Mouse (Mus musculus) splenic B cell, adult 2 months (primary cell): ENCODE data around the gene H2-M10.3.
"Not testable (repeated sequence)": the region's sequence is repeated elsewhere in the genome, so short reads cannot be mapped to it uniquely, and the experiment has no call there.

Experiments used
- DNase-seq: peaks from one replicate; pipeline ENCODE4 v3.0.0-alpha.2; 2011; ENCODE audit warnings: low read depth, low spot score
- H3K27me3 ChIP-seq: 2 replicates; pipeline ENCODE4 v1.6.1; 2012; ENCODE audit warnings: mild to moderate bottlenecking, low read length, moderate library complexity, mixed read lengths; ENCODE audit not compliant: control insufficient read depth, poor library complexity, insufficient read depth, severe bottlenecking
- H3K36me3 ChIP-seq: 2 replicates; pipeline ENCODE4 v1.6.1; 2012; ENCODE audit warnings: mild to moderate bottlenecking, low read length, moderate library complexity, mixed read lengths; ENCODE audit not compliant: control insufficient read depth, poor library complexity, insufficient read depth, severe bottlenecking

H2-M10.3 gene

GRCm38 (mm10) chr17:36368317-36368716 lies at the start of gene H2-M10.3:
TSS of gene H2-M10.3 (minus strand) at chr17:36368417.
- not testable (repeated sequence) for H3K27me3 ChIP-seq, H3K36me3 ChIP-seq, DNase-seq

- Histone ChIP-seq H3K36me3 (no peaks in the 10 kb centered on the region), H3K27me3 (no peaks in the 10 kb centered on the region)
- DNase-seq: no peak
Measured at GRCm38 (mm10) chr17:36417416-36417815, 49.2 kb upstream of the H2-M10.3 start.

- no peaks in the 10 kb centered on the region for H3K36me3 ChIP-seq
- no peak for DNase-seq
- H3K27me3 ChIP-seq: no peaks in the 10 kb centered on the region
Measured at GRCm38 (mm10) chr17:36415407-36415806, 47.2 kb upstream of the H2-M10.3 start.

- Histone ChIP-seq H3K27me3 (no peaks in the 10 kb centered on the region), H3K36me3 (no peaks in the 10 kb centered on the region)
- no peak for DNase-seq
Measured at GRCm38 (mm10) chr17:36414361-36414760, 46.1 kb upstream of the H2-M10.3 start.

GRCm38 (mm10) chr17:36389907-36390306 lies 21.7 kb upstream of the H2-M10.3 start:
- DNase-seq: no peak
- Histone ChIP-seq H3K27me3 (no peaks in the 10 kb centered on the region), H3K36me3 (no peaks in the 10 kb centered on the region)

GRCm38 (mm10) chr17:36362404-36362803 lies 5.8 kb downstream of the H2-M10.3 start:
- H3K36me3 ChIP-seq, H3K27me3 ChIP-seq, DNase-seq: not testable (repeated sequence)

GRCm38 (mm10) chr17:36357512-36357911 lies 10.7 kb downstream of the H2-M10.3 start:
- not testable (repeated sequence) for H3K36me3 ChIP-seq, H3K27me3 ChIP-seq
- peak; percentile 38 for DNase-seq

GRCm38 (mm10) chr17:36355763-36356162 lies 12.5 kb downstream of the H2-M10.3 start:
- no peaks in the 10 kb centered on the region for H3K27me3 ChIP-seq
- DNase-seq: no peak

GRCm38 (mm10) chr17:36355343-36355742 lies 12.9 kb downstream of the H2-M10.3 start:
- H3K36me3 ChIP-seq, H3K27me3 ChIP-seq: not testable (repeated sequence)
- peak; percentile 45 for DNase-seq

More at GRCm38 (mm10) chr17:36355763-36356162, 12.5 kb downstream of the H2-M10.3 start:
- H3K36me3 ChIP-seq: no peaks in the 10 kb centered on the region

GRCm38 (mm10) chr17:36326055-36326454 lies 42.2 kb downstream of the H2-M10.3 start, which contains the start of gene H2-M10.1:
TSS of gene H2-M10.1 (minus strand) at chr17:36326155.
- no peaks in the 10 kb centered on the region; the same call in 1 of the 2 replicates for H3K27me3 ChIP-seq
- no peaks in the 10 kb centered on the region for H3K36me3 ChIP-seq
- no peak for DNase-seq

- DNase-seq: no peak
- Histone ChIP-seq H3K36me3 (no peaks in the 10 kb centered on the region), H3K27me3 (no peaks in the 10 kb centered on the region)
Measured at GRCm38 (mm10) chr17:36315689-36316253, 52.4 kb downstream of the H2-M10.3 start.

- Histone ChIP-seq H3K27me3 (no peaks in the 10 kb centered on the region), H3K36me3 (no peaks in the 10 kb centered on the region)
- DNase-seq: peak; percentile 66
Measured at GRCm38 (mm10) chr17:36315041-36315688, 53.1 kb downstream of the H2-M10.3 start.
